In the genomic region with DNA sequence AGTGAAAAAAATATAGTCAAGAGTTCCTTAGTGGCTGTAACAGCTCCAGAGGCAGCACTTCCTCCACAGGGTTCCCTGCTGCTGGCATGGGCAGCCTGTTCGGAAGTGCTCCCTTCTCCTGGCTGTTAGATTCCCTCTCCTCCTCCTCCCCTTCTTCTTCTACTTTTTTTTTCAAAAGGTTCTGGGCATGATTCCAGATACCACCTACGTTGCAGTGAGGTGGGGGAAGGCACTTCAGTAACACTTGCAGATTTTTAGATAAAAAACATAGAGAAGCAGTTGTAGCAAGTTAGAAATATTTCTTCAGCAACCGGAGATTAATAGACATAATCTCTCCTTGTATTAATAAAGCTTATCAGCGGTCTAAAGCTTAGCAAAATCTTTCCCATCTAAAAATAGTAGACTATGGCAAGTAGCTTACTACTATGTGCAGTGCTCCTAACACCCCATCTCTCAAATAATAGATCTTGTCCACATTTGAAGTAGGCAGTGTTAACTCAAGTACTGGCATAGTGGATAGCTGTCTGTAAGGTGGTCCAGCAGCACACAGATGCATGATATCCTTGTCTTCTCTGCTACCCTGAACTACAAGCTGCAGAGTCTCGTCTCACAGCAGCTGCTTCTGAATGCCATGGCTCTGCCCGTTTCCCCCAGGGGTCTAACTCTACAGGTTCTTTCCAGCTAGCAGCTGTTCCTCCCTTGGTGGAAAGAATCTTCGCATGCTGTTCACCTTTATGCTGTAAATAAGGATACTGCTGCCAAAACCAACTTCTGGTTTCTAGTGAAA, we compare ENCODE assay signal across 8 mouse cellular contexts. TPM values are rescaled to one million over a fixed set of nuclear protein-coding genes. Genes with fewer than 3 reads are reported as not detected.
DNase-seq lines count a peak whose midpoint lies in the region; ATAC-seq and TF ChIP-seq lines count a peak whose summit lies in the region.

No protein-coding gene starts in this region.

- peaks cover 6% of the 10 kb centered on the region; the same call in 1 of the 2 replicates for H3K36me3 ChIP-seq in limb, embryonic 11.5 days (ENCODE audit: control insufficient read depth, insufficient read depth, low read length)
- peaks cover 22% of the 10 kb centered on the region for H3K36me3 ChIP-seq in limb, embryonic 10.5 days
- H3K36me3 ChIP-seq in heart, embryonic 14.5 days (ENCODE audit: control insufficient read depth, insufficient read depth, low read length), result peaks cover 19% of the 10 kb centered on the region

- TF ChIP-seq CTCF in olfactory bulb, adult 2 months (IDR thresholded peaks at IDR 0.05; ENCODE audit: insufficient read depth, low read depth, low read length), result no peak

- 52% methylated on average over 7 of the region's 7 CpGs for WGBS in limb, embryonic 11.5 days
- WGBS in limb, embryonic 10.5 days, result 72% methylated on average over 7 of the region's 7 CpGs
- 15% methylated on average over 7 of the region's 7 CpGs for WGBS in heart, embryonic 14.5 days
- 5% methylated on average over 7 of the region's 7 CpGs for WGBS in olfactory bulb, adult 2 months

- TF ChIP-seq POLR2A in olfactory bulb, adult 2 months (IDR thresholded peaks at IDR 0.05; ENCODE audit: insufficient read depth, low read depth, low read length), result no peak

- DNase-seq in limb, embryonic 11.5 days (ENCODE audit: low spot score), result no peak
- no peak for DNase-seq in limb, embryonic 10.5 days (ENCODE audit: low spot score)
- peak; percentile 40 to 59 for DNase-seq in cerebellum, postnatal 14 days
- DNase-seq in layer of hippocampus, postnatal 36 days, result peak; percentile 43 to 61
- DNase-seq in natural killer cell, adult 2 months (ENCODE audit: low spot score in 2 of 2), result no peak

- H3K9ac ChIP-seq in limb, embryonic 11.5 days (ENCODE audit: low read length), result no peak overlapping the region
- no peak overlapping the region for H3K9ac ChIP-seq in heart, embryonic 14.5 days (ENCODE audit: low read length)

- H3K9me3 ChIP-seq in limb, embryonic 11.5 days (ENCODE audit: control insufficient read depth, low read length), result no peaks in the 10 kb centered on the region
- H3K9me3 ChIP-seq in limb, embryonic 10.5 days (replicated peaks), result no peaks in the 10 kb centered on the region
- H3K9me3 ChIP-seq in heart, embryonic 14.5 days (ENCODE audit: control insufficient read depth, low read length), result no peaks in the 10 kb centered on the region

- no peaks in the 10 kb centered on the region for H3K27me3 ChIP-seq in limb, embryonic 11.5 days (ENCODE audit: control insufficient read depth, insufficient read depth, low read length)
- H3K27me3 ChIP-seq in limb, embryonic 10.5 days (ENCODE audit: low read depth, poor library complexity, severe bottlenecking), result no peaks in the 10 kb centered on the region
- H3K27me3 ChIP-seq in heart, embryonic 14.5 days (ENCODE audit: control insufficient read depth, insufficient read depth, low read length), result no peaks in the 10 kb centered on the region

- ATAC-seq in limb, embryonic 11.5 days (ENCODE audit: insufficient number of reproducible peaks, low FRiP score, low TSS enrichment, low read depth), result no peak
- ATAC-seq in heart, embryonic 14.5 days (ENCODE audit: insufficient number of reproducible peaks, insufficient read depth, low FRiP score, low read depth), result peak; percentile 66; the same call in 1 of the 2 replicates
- ATAC-seq in erythroid progenitor cell, adult 5-6 weeks (replicated peaks; ENCODE audit: low FRiP score, poor library complexity, severe bottlenecking), result no peak

- H3K4me3 ChIP-seq in limb, embryonic 11.5 days (ENCODE audit: low read depth, low read length), result no peak overlapping the region
- H3K4me3 ChIP-seq in limb, embryonic 10.5 days, result no peak overlapping the region
- no peak overlapping the region for H3K4me3 ChIP-seq in heart, embryonic 14.5 days (ENCODE audit: control insufficient read depth in 1 of 2, insufficient read depth in 1 of 2, low read depth in 1 of 2, low read length in 2 of 2)
- no peak overlapping the region for H3K4me3 ChIP-seq in olfactory bulb, adult 2 months (ENCODE audit: insufficient read depth, low read depth, low read length)

- H3K4me1 ChIP-seq in limb, embryonic 11.5 days (ENCODE audit: control insufficient read depth, insufficient read depth, low read length), result peaks cover 12% of the 10 kb centered on the region
- H3K4me1 ChIP-seq in limb, embryonic 10.5 days, result peaks cover 22% of the 10 kb centered on the region
- H3K4me1 ChIP-seq in heart, embryonic 14.5 days (ENCODE audit: control insufficient read depth in 2 of 2, insufficient read depth in 2 of 2, low read length in 2 of 2), result peaks cover 0 to 33% of the 10 kb centered on the region in 2 experiments; a peak in 3 of 4 replicates
- H3K4me1 ChIP-seq in olfactory bulb, adult 2 months (ENCODE audit: control insufficient read depth, insufficient read depth, low read length), result no peaks in the 10 kb centered on the region

- H3K4me2 ChIP-seq in limb, embryonic 11.5 days (ENCODE audit: low read depth, severe bottlenecking), result no peak overlapping the region
- H3K4me2 ChIP-seq in heart, embryonic 14.5 days (ENCODE audit: low read length), result peak overlapping the region; percentile 31

- H3K27ac ChIP-seq in limb, embryonic 11.5 days (replicated peaks; ENCODE audit: low read depth, low read length), result 0 out of 2 replicates have a peak overlapping the region, but pooled peaks have one; percentile 21
- no peak overlapping the region for H3K27ac ChIP-seq in limb, embryonic 10.5 days
- H3K27ac ChIP-seq in heart, embryonic 14.5 days (replicated peaks in 1 of 2; ENCODE audit: control insufficient read depth in 1 of 2, insufficient read depth in 1 of 2, low read depth in 2 of 2, low read length in 2 of 2), result peak overlapping the region; percentile 0 to 71; a peak in 2 of 4 replicates
- peak overlapping the region; percentile 56; the same call in 1 of the 2 replicates for H3K27ac ChIP-seq in olfactory bulb, adult 2 months (ENCODE audit: insufficient read depth, low read depth, low read length)

RNA-seq across cellular contexts. Expression of gene Ahcyl1, which starts 15.4 kb away (rescaled TPM):
- polyA plus RNA-seq in limb, embryonic 11.5 days (2014; fragmentation: Nextera tagmentation; extraction: Ambion mirVana), result 102 and 119 TPM in 2 replicates
- polyA plus RNA-seq in limb, embryonic 10.5 days (2016; fragmentation: Nextera tagmentation; extraction: Ambion mirVana), result 83.4 and 98.2 TPM in 2 replicates
- polyA plus RNA-seq in heart, embryonic 14.5 days (2014; fragmentation: Nextera tagmentation; extraction: Ambion mirVana), result 63.7 and 64.4 TPM in 2 replicates
- total RNA-seq in layer of hippocampus, postnatal 36 days (2021), result 100 to 1,000 TPM; 335 to 338 TPM
- polyA plus RNA-seq in olfactory bulb, adult 2 months (2012; ENCODE audit: insufficient read depth, insufficient read length, low replicate concordance, missing spikeins), result 109 and 279 TPM in 2 replicates
- total RNA-seq in erythroid progenitor cell, adult 5-6 weeks (2015; ENCODE audit: low replicate concordance), result 34.6 and 38.6 TPM in 2 replicates
- total RNA-seq in erythroid progenitor cell, adult 5-6 weeks (2017; ENCODE audit: low replicate concordance), result 29.4 and 33.7 TPM in 2 replicates

RNA-seq across cellular contexts. Expression of gene Strip1, which starts 49.5 kb away (rescaled TPM):
- polyA plus RNA-seq in limb, embryonic 11.5 days (2014; fragmentation: Nextera tagmentation; extraction: Ambion mirVana), result 76.1 and 78.4 TPM in 2 replicates
- polyA plus RNA-seq in limb, embryonic 10.5 days (2016; fragmentation: Nextera tagmentation; extraction: Ambion mirVana), result 66.4 and 78.1 TPM in 2 replicates
- 40.3 TPM in 2 replicates for polyA plus RNA-seq in heart, embryonic 14.5 days (2014; fragmentation: Nextera tagmentation; extraction: Ambion mirVana)
- total RNA-seq in layer of hippocampus, postnatal 36 days (2021), result 10 to 100 TPM; 68.4 to 70.0 TPM
- not detected in 2 replicates for polyA plus RNA-seq in olfactory bulb, adult 2 months (2012; ENCODE audit: insufficient read depth, insufficient read length, low replicate concordance, missing spikeins)
- 6.5 and 9.6 TPM in 2 replicates for total RNA-seq in erythroid progenitor cell, adult 5-6 weeks (2015; ENCODE audit: low replicate concordance)
- total RNA-seq in erythroid progenitor cell, adult 5-6 weeks (2017; ENCODE audit: low replicate concordance), result 2.6 and 4.8 TPM in 2 replicates

RNA-seq across cellular contexts. Expression of gene Gm10961, which starts 49.9 kb away (rescaled TPM):
- polyA plus RNA-seq in limb, embryonic 11.5 days (2014; fragmentation: Nextera tagmentation; extraction: Ambion mirVana), result not detected in 2 replicates
- polyA plus RNA-seq in limb, embryonic 10.5 days (2016; fragmentation: Nextera tagmentation; extraction: Ambion mirVana), result not detected in 2 replicates
- not detected in 2 replicates for polyA plus RNA-seq in heart, embryonic 14.5 days (2014; fragmentation: Nextera tagmentation; extraction: Ambion mirVana)
- not detected for total RNA-seq in layer of hippocampus, postnatal 36 days (2021)
- polyA plus RNA-seq in olfactory bulb, adult 2 months (2012; ENCODE audit: insufficient read depth, insufficient read length, low replicate concordance, missing spikeins), result not detected in 2 replicates
- not detected in 2 replicates for total RNA-seq in erythroid progenitor cell, adult 5-6 weeks (2015; ENCODE audit: low replicate concordance)
- total RNA-seq in erythroid progenitor cell, adult 5-6 weeks (2017; ENCODE audit: low replicate concordance), result not detected in 2 replicates

Comparison
In these comparisons a context has a peak if more than half of its experiments do, and no peak if none do; other contexts are left out.
1. DNase-seq: peak in cerebellum, postnatal 14 days (2 of 2) and layer of hippocampus, postnatal 36 days (2 of 2); none in limb, embryonic 11.5 days (single experiment), limb, embryonic 10.5 days (single experiment) and natural killer cell, adult 2 months (0 of 2).
2. RNA of gene Strip1, which starts 49.5 kb away (polyA plus RNA-seq): 66.4 to 78.1 TPM in limb, embryonic 10.5 days, 76.1 to 78.4 TPM in limb, embryonic 11.5 days and 40.3 TPM in heart, embryonic 14.5 days; not detected in olfactory bulb, adult 2 months; every median in the first group is over 10 times any median in the second.